Comparison of ENCODE assay signal across 16 mouse cellular contexts in genomic region chr13:9683280-9683679, GRCm38 (mm10).
A peak's percentile ranks its signal among the peaks of the same experiment; 100 is the strongest.
DNase-seq lines count a peak whose midpoint lies in the region; ATAC-seq and TF ChIP-seq lines count a peak whose summit lies in the region.
"Had no signal": no experiment of that assay in that cellular context is flagged by ENCODE, and none has a peak within 500 bp of the region (broad histone marks: within the 10 kb centered on the region; RNA-seq: fewer than 3 reads in every experiment).

No protein-coding gene starts in this region.

- H3K27ac ChIP-seq in forebrain, embryonic 16.5 days (ENCODE audit: low read length), result no peak overlapping the region
- H3K27ac ChIP-seq in forebrain, embryonic 13.5 days, result no peak overlapping the region
- H3K27ac ChIP-seq in intestine, embryonic 16.5 days (ENCODE audit: low read length), result no peak overlapping the region
- no peak overlapping the region for H3K27ac ChIP-seq in intestine, embryonic 15.5 days
- H3K27ac ChIP-seq in testis, adult 2 months (ENCODE audit: control insufficient read depth, insufficient read depth, low read depth, low read length), result peak overlapping the region; percentile 49; the same call in 1 of the 2 replicates
- H3K27ac ChIP-seq: heart, embryonic 15.5 days; kidney, embryonic 15.5 days; lung, embryonic 15.5 days; stomach, embryonic 15.5 days had no signal

- no peak overlapping the region for H3K4me2 ChIP-seq in forebrain, embryonic 16.5 days (ENCODE audit: low read length)
- H3K4me2 ChIP-seq in forebrain, embryonic 13.5 days, result no peak overlapping the region
- H3K4me2 ChIP-seq in intestine, embryonic 16.5 days (ENCODE audit: low read depth, low read length), result no peak overlapping the region
- no peak overlapping the region for H3K4me2 ChIP-seq in intestine, embryonic 15.5 days (replicated peaks)
- H3K4me2 ChIP-seq: heart, embryonic 15.5 days; kidney, embryonic 15.5 days; lung, embryonic 15.5 days; stomach, embryonic 15.5 days had no signal

- H3K4me3 ChIP-seq in forebrain, embryonic 16.5 days (replicated peaks; ENCODE audit: low read length), result no peak overlapping the region
- no peak overlapping the region for H3K4me3 ChIP-seq in forebrain, embryonic 13.5 days
- H3K4me3 ChIP-seq in intestine, embryonic 16.5 days (ENCODE audit: low read length), result no peak overlapping the region
- no peak overlapping the region for H3K4me3 ChIP-seq in intestine, embryonic 15.5 days (replicated peaks)
- peak overlapping the region; percentile 89 for H3K4me3 ChIP-seq in testis, adult 2 months (ENCODE audit: control insufficient read depth, low read depth, low read length)
- H3K4me3 ChIP-seq: heart, embryonic 15.5 days; kidney, embryonic 15.5 days; lung, embryonic 15.5 days; stomach, embryonic 15.5 days had no signal

- no peaks in the 10 kb centered on the region for H3K9me3 ChIP-seq in forebrain, embryonic 16.5 days (ENCODE audit: control insufficient read depth, low read length)
- H3K9me3 ChIP-seq in forebrain, embryonic 13.5 days (replicated peaks), result no peaks in the 10 kb centered on the region
- no peaks in the 10 kb centered on the region for H3K9me3 ChIP-seq in intestine, embryonic 16.5 days (ENCODE audit: control insufficient read depth, low read length)
- no peaks in the 10 kb centered on the region for H3K9me3 ChIP-seq in intestine, embryonic 15.5 days
- H3K9me3 ChIP-seq: heart, embryonic 15.5 days; kidney, embryonic 15.5 days; lung, embryonic 15.5 days; stomach, embryonic 15.5 days had no signal

- ATAC-seq in forebrain, embryonic 16.5 days, result 0 out of 2 replicates have a peak, but pooled peaks have one; percentile 16
- no peak for ATAC-seq in forebrain, embryonic 13.5 days
- ATAC-seq in intestine, embryonic 16.5 days, result 0 out of 2 replicates have a peak, but pooled peaks have one; percentile 26
- ATAC-seq in intestine, embryonic 15.5 days, result no peak

- TF ChIP-seq POLR2A in testis, adult 2 months (IDR thresholded peaks at IDR 0.05; ENCODE audit: control insufficient read depth, low read depth, low read length), result no peak

- H3K4me1 ChIP-seq in forebrain, embryonic 16.5 days (replicated peaks; ENCODE audit: control insufficient read depth, insufficient read depth, low read length), result no peaks in the 10 kb centered on the region
- H3K4me1 ChIP-seq in forebrain, embryonic 13.5 days, result no peaks in the 10 kb centered on the region
- no peaks in the 10 kb centered on the region for H3K4me1 ChIP-seq in intestine, embryonic 16.5 days (ENCODE audit: control insufficient read depth, insufficient read depth, low read length)
- no peaks in the 10 kb centered on the region for H3K4me1 ChIP-seq in intestine, embryonic 15.5 days (replicated peaks)
- no peaks in the 10 kb centered on the region for H3K4me1 ChIP-seq in testis, adult 2 months (ENCODE audit: control insufficient read depth, insufficient read depth, low read length)
- H3K4me1 ChIP-seq: heart, embryonic 15.5 days; kidney, embryonic 15.5 days; lung, embryonic 15.5 days; stomach, embryonic 15.5 days had no signal

- no peaks in the 10 kb centered on the region for H3K27me3 ChIP-seq in forebrain, embryonic 16.5 days (replicated peaks; ENCODE audit: control insufficient read depth, insufficient read depth, low read length)
- no peaks in the 10 kb centered on the region for H3K27me3 ChIP-seq in forebrain, embryonic 13.5 days
- H3K27me3 ChIP-seq in intestine, embryonic 16.5 days (replicated peaks; ENCODE audit: control insufficient read depth, insufficient read depth, low read length), result no peaks in the 10 kb centered on the region
- H3K27me3 ChIP-seq in intestine, embryonic 15.5 days (replicated peaks), result no peaks in the 10 kb centered on the region
- no peaks in the 10 kb centered on the region for H3K27me3 ChIP-seq in testis, adult 2 months (ENCODE audit: control insufficient read depth, insufficient read depth, low read length)
- H3K27me3 ChIP-seq: heart, embryonic 15.5 days; kidney, embryonic 15.5 days; lung, embryonic 15.5 days; stomach, embryonic 15.5 days had no signal

- TF ChIP-seq CTCF in testis, adult 2 months (IDR thresholded peaks at IDR 0.05; ENCODE audit: control insufficient read depth, insufficient read depth, insufficient replicate concordance, low read depth, low read length), result no peak

- H3K9ac ChIP-seq in forebrain, embryonic 16.5 days (replicated peaks; ENCODE audit: low read depth, low read length), result no peak overlapping the region
- no peak overlapping the region for H3K9ac ChIP-seq in forebrain, embryonic 13.5 days
- no peak overlapping the region for H3K9ac ChIP-seq in intestine, embryonic 16.5 days (ENCODE audit: low read depth, low read length)
- no peak overlapping the region for H3K9ac ChIP-seq in intestine, embryonic 15.5 days
- H3K9ac ChIP-seq: heart, embryonic 15.5 days; kidney, embryonic 15.5 days; lung, embryonic 15.5 days; stomach, embryonic 15.5 days had no signal

- WGBS in forebrain, embryonic 16.5 days, result 88% methylated on average over 4 of the region's 4 CpGs
- WGBS in forebrain, embryonic 13.5 days, result 90% methylated on average over 4 of the region's 4 CpGs
- 89% methylated on average over 4 of the region's 4 CpGs for WGBS in intestine, embryonic 16.5 days
- WGBS in intestine, embryonic 15.5 days, result 89% methylated on average over 4 of the region's 4 CpGs

- peaks cover 28% of the 10 kb centered on the region for H3K36me3 ChIP-seq in forebrain, embryonic 16.5 days (ENCODE audit: control insufficient read depth, insufficient read depth)
- H3K36me3 ChIP-seq in forebrain, embryonic 13.5 days (ENCODE audit: poor library complexity, severe bottlenecking), result peaks cover 68% of the 10 kb centered on the region
- H3K36me3 ChIP-seq in intestine, embryonic 16.5 days (ENCODE audit: control insufficient read depth, insufficient read depth, low read length), result peaks cover 4% of the 10 kb centered on the region; the same call in 1 of the 2 replicates
- H3K36me3 ChIP-seq in intestine, embryonic 15.5 days, result peaks cover 18% of the 10 kb centered on the region
- H3K36me3 ChIP-seq in testis, adult 2 months (ENCODE audit: control insufficient read depth, insufficient read depth, low read length), result peaks cover 2% of the 10 kb centered on the region

- no peak for DNase-seq in testis, postnatal 10 days (ENCODE audit: low spot score)
- DNase-seq in T-cell, adult 2 months (ENCODE audit: low spot score), result no peak
- no peak for DNase-seq in MN1 (ENCODE audit: low spot score)
- DNase-seq: cerebellum, adult 8-10 months; gastrocnemius, postnatal 36 days; right cerebral cortex, adult 18-20 months; thymus, postnatal 25 days had no signal

Comparison
In these comparisons a context has a peak if more than half of its experiments do, and no peak if none do; other contexts are left out.
1. ATAC-seq: peak in forebrain, embryonic 16.5 days (single experiment) and intestine, embryonic 16.5 days (single experiment); none in forebrain, embryonic 13.5 days (single experiment) and intestine, embryonic 15.5 days (single experiment).